Mouse (Mus musculus) activated CD4-positive, CD25-positive, alpha-beta regulatory T cell (primary cell): Measurements from ENCODE around the gene Alg5. TPM values are rescaled to one million over a fixed set of nuclear protein-coding genes. Genes with fewer than 3 reads are reported as not detected.

Source experiments
- polyA plus RNA-seq, 2 experiments: library from polyadenylated mRNA; unstranded; fragments of 100-300 nt; shearing (Covaris generic); gene quantifications; one replicate each; pipeline ENCODE4 v1.2.1; 2017

The Alg5 gene
- polyA plus RNA-seq: 100 to 1,000 TPM in 1 of 2 experiments, 10 to 100 TPM in 1; 95.5 to 118 TPM

DNA sequence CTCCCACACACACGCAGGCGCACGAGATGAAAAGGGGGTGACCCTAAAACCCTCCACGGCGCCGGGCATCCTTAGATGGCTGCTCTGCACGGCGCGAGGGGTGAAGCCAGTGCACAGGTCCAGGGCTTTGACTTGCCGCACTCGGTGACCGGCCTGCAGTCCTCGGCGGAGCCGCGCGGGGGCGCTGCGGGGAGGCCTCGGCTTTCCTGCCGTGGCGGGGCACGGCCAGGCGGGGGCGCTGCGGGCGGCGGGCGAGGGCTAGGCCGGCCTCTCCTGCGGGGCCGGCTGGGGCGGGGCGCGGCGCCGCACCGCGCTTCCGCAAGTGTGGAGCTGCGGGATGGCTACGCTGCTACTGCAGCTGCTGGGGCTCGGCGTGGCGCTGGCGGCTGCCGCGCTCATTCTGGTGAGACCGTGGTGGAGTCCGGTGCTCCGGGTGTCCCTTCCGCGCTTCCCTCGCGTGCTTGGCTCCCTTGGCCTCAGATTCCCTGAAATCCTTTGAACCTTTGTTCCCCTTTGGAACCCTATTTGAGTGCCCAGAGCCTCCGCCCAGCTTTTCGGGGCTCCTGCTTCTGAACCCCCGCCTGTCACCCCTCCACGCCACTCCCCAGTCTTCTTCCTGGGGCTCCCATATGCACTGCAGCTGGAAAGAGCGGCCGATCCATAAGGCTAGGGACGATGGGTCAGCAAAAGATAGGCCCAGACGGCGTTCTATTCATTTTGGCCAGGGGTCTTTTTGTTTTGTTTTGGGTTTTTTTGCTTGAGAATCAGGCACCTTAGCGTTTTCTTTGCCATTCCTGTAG, at the start of gene Alg5, which contains the start of gene Exosc8:
Gene Alg5, plus strand, starts transcription at position 293 of the 800 bp plus-strand sequence.
Gene Exosc8, minus strand, starts transcription at position 147 of the 800 bp plus-strand sequence.

DNA sequence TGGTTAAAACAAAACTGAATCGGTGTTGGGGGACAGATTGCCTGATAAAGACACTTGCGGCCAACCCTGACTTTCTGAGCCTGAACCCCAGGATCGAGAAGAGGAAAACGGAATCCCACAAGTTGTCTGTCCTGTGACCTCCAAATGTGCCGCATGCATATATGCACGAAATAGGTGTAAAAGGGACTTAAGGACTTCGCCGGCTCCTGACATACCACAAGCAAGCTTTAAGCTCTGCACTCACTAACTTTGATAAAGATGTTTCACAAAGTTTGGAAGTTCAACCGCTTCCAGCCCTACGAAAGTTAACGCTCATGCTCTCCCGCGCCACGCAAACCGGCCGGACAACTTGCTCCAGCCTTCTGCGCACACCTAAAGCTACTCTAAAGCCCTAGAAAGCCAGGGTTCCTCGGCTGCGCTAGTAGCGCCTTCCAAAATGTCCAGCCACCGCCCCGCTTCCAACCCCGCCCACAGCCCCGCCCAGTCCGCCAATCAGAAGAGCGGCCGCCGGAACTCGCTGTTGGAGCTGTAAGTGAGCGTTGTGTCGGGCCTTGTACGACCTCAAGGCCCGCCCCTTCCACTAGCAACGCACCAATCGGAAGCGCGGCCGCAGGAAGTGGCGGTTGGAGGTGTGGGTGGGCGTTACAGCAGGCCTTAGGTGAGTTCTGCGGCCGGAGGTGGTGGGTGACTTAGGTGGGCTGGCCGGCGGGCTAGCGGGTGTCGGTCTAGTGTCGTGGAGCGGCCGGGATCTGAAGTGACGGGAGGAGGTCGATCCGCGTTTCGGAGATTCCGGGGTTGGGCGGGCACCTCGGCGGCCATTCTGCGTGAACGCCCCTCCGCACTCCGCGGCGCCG, 42.9 kb upstream of the Alg5 start, which contains the start of gene Supt20:
Gene Supt20, plus strand, starts transcription at position 606 of the 854 bp plus-strand sequence.

DNA sequence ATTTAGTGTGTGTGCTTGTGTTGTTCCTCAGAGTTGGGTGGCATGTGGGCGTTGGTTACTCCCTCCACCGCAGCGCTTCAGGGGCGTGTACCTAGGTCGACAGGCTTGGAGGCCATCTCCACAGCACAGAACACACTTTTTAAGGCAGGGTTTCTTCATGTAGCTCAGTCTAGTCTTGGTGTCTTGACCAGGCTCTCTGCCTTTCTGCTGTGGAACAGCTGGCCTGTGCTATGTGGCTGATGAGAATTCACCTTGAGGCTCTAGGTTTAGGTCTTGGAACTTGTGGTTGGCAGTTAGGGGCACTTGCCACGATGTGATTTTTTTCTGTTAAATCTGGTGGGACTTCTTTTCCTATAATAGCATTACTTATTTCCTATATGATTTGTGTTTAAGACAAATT, 21.1 kb upstream of the Alg5 start, which contains the start of gene Gm21958:
Gene Gm21958, minus strand, starts transcription at position 101 of the 400 bp plus-strand sequence.

DNA sequence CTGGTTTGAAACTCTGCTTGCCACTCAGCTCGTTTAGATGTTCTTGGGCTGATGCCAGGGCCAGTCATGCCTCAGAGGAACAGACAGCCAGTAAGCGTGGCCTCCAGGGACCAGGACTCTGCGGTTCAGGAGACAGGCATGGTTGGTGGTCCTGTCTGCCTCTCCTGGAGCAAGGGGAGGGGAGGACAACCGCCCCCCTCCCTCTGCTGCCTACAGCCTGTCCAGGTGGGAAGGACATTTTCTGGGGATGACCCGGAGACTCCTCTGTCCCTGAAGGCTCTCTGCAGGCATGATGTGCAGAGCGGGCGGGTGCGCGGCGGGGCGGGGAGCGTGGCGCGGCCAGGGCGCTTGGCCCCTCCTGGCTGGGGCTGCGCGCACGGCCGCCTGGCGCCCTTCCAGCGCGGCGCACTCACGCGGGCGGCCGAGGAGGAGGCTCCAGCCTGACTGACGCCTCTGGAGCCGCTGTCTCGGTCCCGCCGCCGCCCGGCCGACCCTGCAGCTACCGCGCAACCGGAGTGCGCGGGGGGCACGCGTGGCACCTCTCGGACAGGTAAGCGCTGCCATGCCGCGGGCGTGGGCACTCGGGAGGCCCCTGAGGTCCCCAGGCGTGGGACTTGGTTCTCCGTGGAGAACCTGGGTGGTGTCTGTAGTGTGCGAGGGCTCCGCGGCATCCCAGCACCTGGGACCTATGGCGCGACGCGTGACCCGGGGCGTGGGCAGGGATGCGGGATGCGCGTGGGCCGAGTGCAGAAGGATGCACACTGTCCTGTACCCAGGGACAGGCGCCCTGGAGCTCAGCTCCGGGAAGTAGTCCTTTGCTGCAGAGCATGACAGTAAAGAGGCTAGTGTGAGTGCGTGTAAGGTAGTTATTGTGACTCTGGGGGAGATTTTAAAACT, 20.1 kb downstream of the Alg5 start, which contains the start of gene Smad9:
Gene Smad9, plus strand, starts transcription at position 438 of the 897 bp plus-strand sequence.

Other genes starting within 250 kb of the Alg5 start
- gene Supt20, start 42.7 kb upstream of the Alg5 start, polyA plus RNA-seq: 100 to 1,000 TPM; 160 to 220 TPM
- under 1 TPM in 1 of 2 experiments, not detected in 1; 0.70 TPM for gene Gm21958, start 21.2 kb upstream of the Alg5 start, polyA plus RNA-seq
- gene Exosc8, start 146 bp upstream of the Alg5 start, polyA plus RNA-seq: 100 to 1,000 TPM; 205 to 238 TPM
- gene Smad9, start 20.0 kb downstream of the Alg5 start, polyA plus RNA-seq: not detected
- 100 to 1,000 TPM in 1 of 2 experiments, 10 to 100 TPM in 1; 97.8 to 122 TPM for gene Rfxap, start 72.3 kb downstream of the Alg5 start, polyA plus RNA-seq
- under 1 TPM in 1 of 2 experiments, not detected in 1; 0.11 TPM for gene Sertm1, start 180.3 kb downstream of the Alg5 start, polyA plus RNA-seq